In genomic region chr16:78451750-78452149, GRCm38 (mm10) we compare ENCODE assay signal across 14 mouse cellular contexts.
DNase-seq lines count a peak whose midpoint lies in the region; ATAC-seq and TF ChIP-seq lines count a peak whose summit lies in the region.
"Had no signal": no experiment of that assay in that cellular context is flagged by ENCODE, and none has a peak within 500 bp of the region (broad histone marks: within the 10 kb centered on the region; RNA-seq: fewer than 3 reads in every experiment).

No protein-coding gene starts in this region.

- intact Hi-C loops in gastrocnemius, adult 2 months (cut with DNase I), result loop anchor here (2.0 to 10.0 kb wide), 4 partner anchors 126 to 513 kb away; partner anchors contain the start of gene D16Ertd472e
- intact Hi-C loops in gastrocnemius, postnatal 14 days (cut with DNase I; ENCODE audit: low total_unique reads), result loop anchor here (5.0 to 10.0 kb wide), 2 partner anchors 186 to 493 kb away; no protein-coding TSS in a partner anchor

- peak overlapping the region; percentile 35; the same call in 1 of the 2 replicates for H3K27ac ChIP-seq in gastrocnemius, adult 2 months
- no peak overlapping the region for H3K27ac ChIP-seq in kidney, embryonic 16.5 days (ENCODE audit: low read length)
- H3K27ac ChIP-seq: embryonic facial prominence, embryonic 12.5 days; limb, embryonic 15.5 days had no signal

- WGBS in kidney, embryonic 16.5 days, result 87% methylated on average over 8 of the region's 8 CpGs

- DNase-seq in gastrocnemius, adult 2 months, result no peak
- no peak for DNase-seq in gastrocnemius, postnatal 14 days
- DNase-seq in kidney, adult 11 months, result no peak
- peak; percentile 28 for DNase-seq in 416B (ENCODE audit: low read depth)
- peak; percentile 26 for DNase-seq in Muller cell, postnatal 12 days (ENCODE audit: inconsistent ontology term)
- no peak for DNase-seq in frontal cortex, postnatal 10 days (ENCODE audit: low spot score in 2 of 2)
- DNase-seq in B cell, adult 2 months, result no peak
- DNase-seq: gastrocnemius, postnatal 25 days; right cerebral cortex, postnatal 25 days had no signal

- no peaks in the 10 kb centered on the region for H3K27me3 ChIP-seq in kidney, embryonic 16.5 days (ENCODE audit: insufficient read depth, low read length)
- H3K27me3 ChIP-seq: embryonic facial prominence, embryonic 12.5 days; heart, embryonic 12.5 days; limb, embryonic 15.5 days had no signal

- H3K9me3 ChIP-seq in kidney, embryonic 16.5 days (ENCODE audit: low read length), result peaks cover 7% of the 10 kb centered on the region
- H3K9me3 ChIP-seq: embryonic facial prominence, embryonic 12.5 days had no signal

- H3K4me1 ChIP-seq in kidney, embryonic 16.5 days (ENCODE audit: insufficient read depth, low read length), result no peaks in the 10 kb centered on the region
- H3K4me1 ChIP-seq: embryonic facial prominence, embryonic 12.5 days; heart, embryonic 12.5 days; limb, embryonic 15.5 days had no signal

- no peak overlapping the region for H3K9ac ChIP-seq in kidney, embryonic 16.5 days (replicated peaks; ENCODE audit: low read length)
- H3K9ac ChIP-seq: embryonic facial prominence, embryonic 12.5 days; heart, embryonic 12.5 days; limb, embryonic 15.5 days had no signal

- H3K4me3 ChIP-seq in gastrocnemius, adult 2 months, result no peak overlapping the region
- no peak overlapping the region for H3K4me3 ChIP-seq in kidney, embryonic 16.5 days (ENCODE audit: low read length)
- H3K4me3 ChIP-seq: embryonic facial prominence, embryonic 12.5 days; heart, embryonic 12.5 days; limb, embryonic 15.5 days had no signal

- TF ChIP-seq CTCF in gastrocnemius, adult 2 months (IDR thresholded peaks at IDR 0.05), result no peak

- no peak overlapping the region for H3K4me2 ChIP-seq in kidney, embryonic 16.5 days (replicated peaks; ENCODE audit: low read depth, low read length)
- H3K4me2 ChIP-seq: embryonic facial prominence, embryonic 12.5 days; heart, embryonic 12.5 days; limb, embryonic 15.5 days; midbrain, embryonic 11.5 days had no signal

- H3K36me3 ChIP-seq in kidney, embryonic 16.5 days (ENCODE audit: insufficient read depth, low read length), result no peaks in the 10 kb centered on the region
- H3K36me3 ChIP-seq: embryonic facial prominence, embryonic 12.5 days; heart, embryonic 12.5 days; limb, embryonic 15.5 days had no signal

- ATAC-seq in kidney, embryonic 16.5 days (ENCODE audit: low FRiP score, low TSS enrichment), result peak; percentile 69; the same call in 1 of the 2 replicates

Comparison
In these comparisons a context has a peak if more than half of its experiments do, and no peak if none do; other contexts are left out.
1. DNase-seq: peak in 416B (single experiment) and Muller cell, postnatal 12 days (single experiment); none in gastrocnemius, adult 2 months (single experiment), gastrocnemius, postnatal 14 days (single experiment), kidney, adult 11 months (single experiment), frontal cortex, postnatal 10 days (0 of 2) and B cell, adult 2 months (0 of 2).